Mouse (Mus musculus) left cerebral cortex, adult 8-10 months (tissue): ENCODE data around the gene Tmem191c. TPM values are rescaled to one million over a fixed set of nuclear protein-coding genes. Genes with fewer than 3 reads are reported as not detected.
A peak's percentile ranks its signal among the peaks of the same experiment; 100 is the strongest.

Source experiments
- DNase-seq, 2 experiments: peaks; one replicate each; pipeline ENCODE4 v3.0.0; 2022; ENCODE audit warnings: low spot score in 2 of 2
- total RNA-seq, 4 experiments: library from RNA; stranded (reverse); gene quantifications; 2 replicates each; pipeline ENCODE4 v1.2.4; 2022

Tmem191c gene
- total RNA-seq, 4 experiments from 2014 or later, result 86.7 to 118 (median 106) TPM

GRCm38 (mm10) chr16:17266113-17266512 is 9.8 kb upstream of the Tmem191c start:
- DNase-seq, result no peak

- no peak for DNase-seq
Measured at GRCm38 (mm10) chr16:17267937-17268336, 7.9 kb upstream of the Tmem191c start.

GRCm38 (mm10) chr16:17269872-17270271 is 6.0 kb upstream of the Tmem191c start:
- no peak for DNase-seq

- no peak for DNase-seq
Measured at GRCm38 (mm10) chr16:17271124-17271523, 4.8 kb upstream of the Tmem191c start.

- no peak for DNase-seq
Measured at GRCm38 (mm10) chr16:17271856-17272255, 4.0 kb upstream of the Tmem191c start.

- DNase-seq, result peak; percentile 89
Measured at GRCm38 (mm10) chr16:17276164-17277151, 581 bp downstream of the Tmem191c start.

GRCm38 (mm10) chr16:17277342-17278211 is 1.7 kb downstream of the Tmem191c start:
- DNase-seq, result peak; percentile 56 to 75

- DNase-seq, result no peak
Measured at GRCm38 (mm10) chr16:17280471-17280870, 4.6 kb downstream of the Tmem191c start.

GRCm38 (mm10) chr16:17283151-17283550 is 7.3 kb downstream of the Tmem191c start:
- no peak for DNase-seq

- DNase-seq, result no peak
Measured at GRCm38 (mm10) chr16:17287103-17287502, 11.2 kb downstream of the Tmem191c start.

GRCm38 (mm10) chr16:17291016-17291415 is 15.1 kb downstream of the Tmem191c start:
- DNase-seq, result no peak

GRCm38 (mm10) chr16:17292751-17293150 is 16.9 kb downstream of the Tmem191c start:
- peak in 1 of 2 experiments; percentile 53 for DNase-seq

GRCm38 (mm10) chr16:17300818-17301217 is 24.9 kb downstream of the Tmem191c start:
- no peak for DNase-seq

GRCm38 (mm10) chr16:17303521-17304245 is 27.8 kb downstream of the Tmem191c start:
- no peak for DNase-seq

GRCm38 (mm10) chr16:17307461-17307860 is 31.6 kb downstream of the Tmem191c start:
- DNase-seq, result no peak

GRCm38 (mm10) chr16:17309036-17309435 is 33.2 kb downstream of the Tmem191c start:
- no peak for DNase-seq

- DNase-seq, result no peak
Measured at GRCm38 (mm10) chr16:17312531-17312930, 36.7 kb downstream of the Tmem191c start.

GRCm38 (mm10) chr16:17316554-17316953 is 40.7 kb downstream of the Tmem191c start:
- no peak for DNase-seq

- DNase-seq, result no peak
Measured at GRCm38 (mm10) chr16:17321481-17321880, 45.6 kb downstream of the Tmem191c start.

GRCm38 (mm10) chr16:17324745-17325144 is 48.9 kb downstream of the Tmem191c start:
- DNase-seq, result no peak

- no peak for DNase-seq
Measured at GRCm38 (mm10) chr16:17326064-17326463, 50.2 kb downstream of the Tmem191c start.
